Mouse (Mus musculus): ENCODE results near the gene Sp8.

Sp8 gene

DNA sequence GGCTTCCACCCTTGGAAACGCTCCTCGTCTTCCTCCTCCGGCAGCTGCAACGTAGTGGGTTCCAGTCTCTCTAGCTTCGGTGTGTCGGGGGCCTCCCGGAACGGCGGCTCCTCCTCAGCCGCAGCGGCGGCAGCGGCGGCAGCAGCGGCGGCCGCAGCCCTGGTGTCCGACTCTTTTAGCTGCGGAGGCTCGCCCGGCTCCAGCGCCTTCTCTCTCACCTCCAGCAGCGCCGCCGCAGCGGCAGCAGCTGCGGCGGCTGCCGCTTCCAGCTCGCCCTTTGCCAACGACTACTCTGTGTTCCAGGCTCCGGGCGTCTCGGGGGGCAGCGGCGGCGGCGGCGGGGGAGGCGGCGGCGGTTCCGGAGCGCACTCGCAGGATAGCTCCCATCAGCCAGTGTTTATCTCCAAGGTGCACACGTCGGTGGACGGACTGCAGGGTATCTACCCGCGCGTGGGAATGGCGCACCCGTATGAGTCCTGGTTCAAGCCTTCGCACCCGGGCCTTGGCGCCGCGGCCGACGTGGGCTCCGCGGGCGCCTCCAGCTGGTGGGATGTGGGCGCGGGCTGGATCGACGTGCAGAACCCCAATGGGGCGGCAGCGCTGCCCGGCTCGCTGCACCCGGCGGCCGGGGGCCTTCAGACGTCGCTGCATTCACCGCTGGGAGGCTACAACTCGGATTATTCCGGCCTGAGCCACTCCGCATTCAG, 2.5 kb downstream of the Sp8 start:
- in situ Hi-C loops (cut with MseI, MboI) = no loop called here

- in situ Hi-C loops (cut with MseI, MboI) = no loop called here
These were observed 3.2 kb downstream of the Sp8 start for GRCm38 (mm10) chr12:118849203-118849861.

- in situ Hi-C loops (cut with MseI, MboI) = loop anchor here (10.0 to 25.0 kb wide), 2 partner anchors 385 to 863 kb away; no protein-coding TSS in a partner anchor
These were observed 3.9 kb downstream of the Sp8 start for GRCm38 (mm10) chr12:118849996-118850395.

DNA sequence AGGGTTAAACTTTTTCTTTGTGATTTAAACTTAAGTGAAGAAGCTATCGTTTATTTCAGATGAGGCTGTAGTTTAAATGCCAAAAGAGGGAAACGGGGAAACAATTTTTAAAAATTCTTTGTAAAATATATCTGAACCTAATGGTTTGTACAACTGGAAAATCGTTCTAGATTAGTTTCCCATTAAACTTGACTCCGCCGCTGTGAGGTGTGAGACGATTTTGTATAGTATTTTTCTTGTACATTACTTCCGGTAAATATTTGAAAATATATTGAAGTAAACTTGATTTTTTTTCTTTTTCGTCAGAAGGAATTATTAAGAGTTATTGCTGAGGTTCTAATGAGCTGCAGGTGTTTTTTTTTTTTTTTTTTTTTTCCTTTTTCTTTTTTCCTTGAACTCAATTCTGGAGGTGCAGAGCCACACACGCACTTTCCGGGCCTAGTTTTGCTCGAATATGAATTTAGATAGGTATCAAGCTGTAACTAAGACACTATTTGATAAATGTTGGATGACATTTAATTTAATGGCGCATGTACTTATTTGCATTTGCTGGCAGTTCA, 4.8 kb downstream of the Sp8 start:
- in situ Hi-C loops (cut with MseI, MboI) = loop anchor here (10.0 to 25.0 kb wide), 2 partner anchors 386 to 864 kb away; no protein-coding TSS in a partner anchor

GRCm38 (mm10) chr12:118853331-118853730, 7.2 kb downstream of the Sp8 start:
- in situ Hi-C loops (cut with MseI, MboI) = loop anchor here (10.0 to 25.0 kb wide), 2 partner anchors 389 to 866 kb away; no protein-coding TSS in a partner anchor

- in situ Hi-C loops (cut with MseI, MboI) = loop anchor here (10.0 to 25.0 kb wide), 2 partner anchors 390 to 867 kb away; no protein-coding TSS in a partner anchor
These were observed 8.3 kb downstream of the Sp8 start for GRCm38 (mm10) chr12:118854401-118854800.

GRCm38 (mm10) chr12:118854831-118855453, 8.8 kb downstream of the Sp8 start:
- in situ Hi-C loops (cut with MseI, MboI) = loop anchor here (10.0 to 25.0 kb wide), 2 partner anchors 390 to 868 kb away; no protein-coding TSS in a partner anchor

DNA sequence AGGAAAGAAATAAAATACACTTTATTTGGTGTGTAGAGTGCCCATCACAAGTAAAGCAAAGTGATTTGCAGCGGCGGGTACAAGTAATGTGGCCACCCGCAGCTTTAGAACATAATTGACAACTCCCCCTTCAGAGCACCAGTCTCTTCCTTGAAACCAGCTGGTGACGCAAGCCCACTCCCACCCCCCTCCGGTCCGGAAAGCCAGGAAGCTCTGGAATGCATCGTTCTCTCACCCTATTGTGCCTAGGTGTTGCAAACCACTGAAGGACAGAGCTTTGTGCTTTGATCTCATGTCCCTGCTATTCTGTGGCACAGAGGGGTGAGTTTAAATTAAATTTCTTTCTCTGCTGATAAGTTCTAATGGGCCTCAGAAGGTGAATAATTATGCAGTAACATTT, 10.0 kb downstream of the Sp8 start:
- in situ Hi-C loops (cut with MseI, MboI) = loop anchor here (10.0 to 25.0 kb wide), 2 partner anchors 391 to 869 kb away; no protein-coding TSS in a partner anchor

DNA sequence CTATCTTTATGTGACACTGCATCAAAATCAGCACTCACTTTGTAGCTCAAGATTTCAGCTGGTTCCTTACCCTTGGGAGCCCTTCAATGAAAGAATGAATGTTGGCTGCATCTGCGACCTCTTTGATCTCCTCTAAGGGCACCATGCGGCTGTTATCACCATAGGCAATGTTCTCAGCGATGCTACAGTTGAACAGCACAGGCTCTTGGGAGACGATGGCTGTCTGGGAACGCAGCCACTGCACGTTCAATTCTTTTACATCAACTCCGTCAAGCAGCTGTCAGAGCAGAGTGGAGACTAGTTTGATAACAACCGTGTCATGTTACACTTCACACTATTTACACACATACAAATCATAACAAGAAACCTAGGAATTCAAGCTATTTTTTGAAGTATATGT, 26.5 kb downstream of the Sp8 start:
- in situ Hi-C loops (cut with MseI, MboI) = loop anchor here (25.0 kb wide), 1 partner anchor 885 kb away; no protein-coding TSS in a partner anchor

GRCm38 (mm10) chr12:118882790-118883189, 36.7 kb downstream of the Sp8 start:
- in situ Hi-C loops (cut with MseI, MboI) = no loop called here

DNA sequence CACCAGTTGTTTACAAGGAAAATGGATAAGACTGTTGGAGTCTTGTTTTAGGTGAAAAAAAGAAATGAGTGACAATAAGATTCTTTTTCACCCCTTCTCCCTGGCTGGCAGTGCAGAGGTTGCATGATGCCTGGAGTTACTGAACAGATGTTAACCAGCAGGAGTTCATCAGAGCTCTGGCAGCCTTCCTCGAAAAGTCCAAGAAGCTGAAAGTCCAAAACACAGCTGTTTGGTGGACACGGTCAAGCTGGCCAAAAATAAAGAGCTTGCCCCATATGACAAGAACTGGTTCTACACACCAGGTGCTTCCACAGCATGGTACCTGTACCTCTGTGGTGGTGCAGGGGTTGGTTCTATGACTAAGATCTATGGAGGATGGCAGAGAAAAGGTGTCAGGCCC, 41.8 kb downstream of the Sp8 start:
- in situ Hi-C loops (cut with MseI, MboI) = no loop called here
